Mouse (Mus musculus): ENCODE results near the gene Vac14. TPM values are rescaled to one million over a fixed set of nuclear protein-coding genes. Genes with fewer than 3 reads are reported as not detected.

The Vac14 gene
- polyA plus RNA-seq, 1 experiment from 2014 or later, result 16.1 TPM

DNA sequence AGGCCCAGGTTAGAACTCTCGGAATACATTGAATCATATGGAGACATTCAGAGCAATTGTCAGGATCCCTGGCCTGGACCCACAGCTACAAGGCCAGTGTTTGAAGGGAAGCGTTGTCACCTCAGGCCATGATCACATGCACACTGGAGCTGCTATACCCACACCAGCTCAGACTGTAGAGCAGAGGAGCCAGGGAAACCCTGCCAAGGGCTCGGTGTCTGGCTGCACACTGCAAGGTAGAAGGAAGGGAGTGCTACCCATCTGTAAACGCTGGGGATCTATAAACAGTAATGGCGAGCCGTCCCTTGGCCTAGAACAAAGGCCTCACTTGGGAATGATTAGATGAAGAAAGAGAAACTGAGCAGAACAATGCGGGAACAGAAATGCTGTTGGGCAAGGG is 81.1 kb downstream of the Vac14 start:
- H3K27me3 ChIP-seq (ENCODE audit: insufficient read depth, low read length), result no peaks in the 10 kb centered on the region
- H3K4me2 ChIP-seq (ENCODE audit: low read length), result no peak overlapping the region
- H3K36me3 ChIP-seq (ENCODE audit: insufficient read depth, low read length), result 0 out of 2 replicates have a peak, but pooled peaks cover 2% of the 10 kb centered on the region
- H3K4me3 ChIP-seq (replicated peaks; ENCODE audit: low read depth, low read length), result no peak overlapping the region
- no peak overlapping the region for H3K27ac ChIP-seq
- H3K9me3 ChIP-seq (replicated peaks; ENCODE audit: low read length), result no peaks in the 10 kb centered on the region
- no peak for ATAC-seq (replicated peaks; ENCODE audit: low FRiP score, low read depth)
- WGBS, result 85% methylated on average over 7 of the region's 7 CpGs
- no peak for TF ChIP-seq CTCF (IDR thresholded peaks at IDR 0.05; ENCODE audit: low read depth)
- DNase-seq (ENCODE audit: low spot score), result no peak
- H3K9ac ChIP-seq (ENCODE audit: low read depth, low read length), result no peak overlapping the region
- H3K4me1 ChIP-seq (replicated peaks; ENCODE audit: insufficient read depth, low read length), result peaks cover 21% of the 10 kb centered on the region

DNA sequence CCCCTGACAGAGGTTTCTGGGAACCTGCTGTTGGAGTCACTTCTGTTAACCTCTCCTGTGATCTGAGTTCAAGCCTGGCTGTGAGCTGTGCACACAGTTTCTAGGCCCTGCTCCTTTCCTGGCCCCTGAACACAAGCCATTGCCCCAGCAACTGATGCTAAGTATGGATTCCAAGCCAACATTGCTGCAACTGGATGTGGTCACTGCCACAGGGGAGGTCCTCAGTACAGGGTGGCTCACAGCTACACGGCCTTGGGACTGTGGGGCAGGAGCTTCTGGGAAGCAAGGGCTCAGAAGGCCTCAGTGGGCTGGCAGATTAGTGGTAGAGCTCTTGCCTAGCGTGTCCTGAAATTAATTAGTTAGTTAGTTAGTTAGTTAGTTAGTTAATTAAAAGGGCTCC is 82.2 kb downstream of the Vac14 start:
- 79% methylated on average over 2 of the region's 2 CpGs for WGBS
- Histone ChIP-seq H3K4me2 (ENCODE audit: low read length) (no peak overlapping the region), H3K9ac (ENCODE audit: low read depth, low read length) (no peak overlapping the region), H3K4me3 (replicated peaks; ENCODE audit: low read depth, low read length) (no peak overlapping the region), H3K27ac (no peak overlapping the region), H3K9me3 (replicated peaks; ENCODE audit: low read length) (no peaks in the 10 kb centered on the region), H3K4me1 (replicated peaks; ENCODE audit: insufficient read depth, low read length) (peaks cover 21% of the 10 kb centered on the region), H3K36me3 (ENCODE audit: insufficient read depth, low read length) (0 out of 2 replicates have a peak, but pooled peaks cover 2% of the 10 kb centered on the region), H3K27me3 (ENCODE audit: insufficient read depth, low read length) (no peaks in the 10 kb centered on the region)
- no peak for TF ChIP-seq CTCF (IDR thresholded peaks at IDR 0.05; ENCODE audit: low read depth)
- ATAC-seq (replicated peaks; ENCODE audit: low FRiP score, low read depth) (no peak), DNase-seq (ENCODE audit: low spot score) (no peak)

DNA sequence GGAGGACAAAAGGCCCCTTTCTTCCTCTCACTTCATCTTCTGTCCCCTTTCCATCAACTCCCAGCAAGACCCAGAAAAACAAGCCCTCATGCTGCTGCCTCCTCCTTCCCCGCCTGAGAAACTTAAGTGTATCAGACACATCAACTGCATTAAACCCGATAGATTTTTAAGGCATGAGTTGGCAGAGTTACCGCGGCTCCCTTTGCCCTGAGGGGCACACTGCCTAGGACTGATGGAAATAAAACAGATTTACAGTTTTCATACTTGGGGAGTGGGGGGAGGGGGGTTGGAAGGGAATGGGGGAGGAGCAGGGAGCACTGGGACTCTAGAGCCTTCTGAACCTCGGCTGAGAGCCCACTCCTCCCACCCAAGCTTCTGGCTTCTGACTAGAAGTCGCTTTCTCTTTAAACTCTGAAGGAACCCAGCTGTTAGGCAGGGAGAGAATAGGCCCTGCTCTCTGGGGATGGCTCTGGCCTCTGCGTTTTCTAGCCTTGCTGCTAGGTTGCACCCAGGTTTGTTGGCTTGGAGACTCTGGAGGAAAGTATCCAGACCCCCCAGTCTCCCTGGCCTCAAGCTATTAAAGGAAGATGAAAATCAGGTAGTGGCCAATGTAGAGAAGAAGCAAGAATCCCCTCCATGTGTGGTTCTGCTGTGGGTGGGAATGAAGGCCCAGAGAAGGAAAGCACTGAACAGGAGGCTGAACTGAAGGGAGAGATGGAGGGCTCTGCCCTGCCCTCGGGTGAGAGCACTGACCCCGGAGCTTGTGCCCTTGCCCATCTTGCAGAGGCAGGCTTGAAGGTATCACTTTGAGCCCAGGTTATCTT is 84.5 kb downstream of the Vac14 start:
- H3K9me3 ChIP-seq (replicated peaks; ENCODE audit: low read length), result no peaks in the 10 kb centered on the region
- no peak overlapping the region for H3K4me3 ChIP-seq (replicated peaks; ENCODE audit: low read depth, low read length)
- H3K9ac ChIP-seq (ENCODE audit: low read depth, low read length), result no peak overlapping the region
- no peaks in the 10 kb centered on the region for H3K27me3 ChIP-seq (ENCODE audit: insufficient read depth, low read length)
- H3K4me1 ChIP-seq (replicated peaks; ENCODE audit: insufficient read depth, low read length), result peaks cover 24% of the 10 kb centered on the region
- 0 out of 2 replicates have a peak, but pooled peaks cover 2% of the 10 kb centered on the region for H3K36me3 ChIP-seq (ENCODE audit: insufficient read depth, low read length)
- WGBS, result 21% methylated on average over 9 of the region's 9 CpGs
- peak; percentile 95 for DNase-seq (ENCODE audit: low spot score)
- H3K27ac ChIP-seq, result peak overlapping the region; percentile 86
- ATAC-seq (replicated peaks; ENCODE audit: low FRiP score, low read depth), result peak; percentile 70; the same call in 1 of the 2 replicates
- H3K4me2 ChIP-seq (ENCODE audit: low read length), result no peak overlapping the region
- TF ChIP-seq CTCF (IDR thresholded peaks at IDR 0.05; ENCODE audit: low read depth), result no peak

DNA sequence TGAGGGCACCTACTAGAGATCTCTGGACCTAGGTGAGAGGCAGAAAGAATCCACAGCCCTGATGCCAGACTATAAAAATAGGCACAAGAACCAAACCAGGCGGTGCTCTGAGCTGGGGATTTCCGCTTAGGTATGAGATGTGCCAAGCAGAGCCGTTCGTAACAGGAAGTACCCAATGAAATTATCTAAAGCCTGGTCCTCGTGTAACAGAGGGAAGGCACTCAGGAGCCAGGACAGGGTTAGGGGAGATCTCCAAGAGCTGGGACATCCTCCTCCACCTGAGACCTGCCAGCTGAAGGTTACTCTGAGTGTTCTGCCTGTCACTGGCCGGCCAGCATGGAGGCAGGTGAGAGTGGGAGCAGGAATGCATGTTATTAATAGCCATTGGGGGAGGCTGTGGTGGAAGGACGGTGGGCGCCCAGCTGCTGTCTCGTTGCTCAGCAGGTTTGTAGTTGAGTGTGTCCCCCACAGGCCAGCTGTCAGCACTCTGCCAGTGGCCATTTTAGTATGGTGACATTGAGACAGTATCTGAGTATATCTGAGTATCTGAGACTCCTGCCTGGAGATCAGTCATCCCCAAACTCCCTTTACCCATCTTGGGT is 85.2 kb downstream of the Vac14 start:
- Histone ChIP-seq H3K4me3 (replicated peaks; ENCODE audit: low read depth, low read length) (no peak overlapping the region), H3K9ac (ENCODE audit: low read depth, low read length) (no peak overlapping the region), H3K27ac (peak overlapping the region; percentile 86), H3K9me3 (replicated peaks; ENCODE audit: low read length) (no peaks in the 10 kb centered on the region), H3K4me2 (ENCODE audit: low read length) (no peak overlapping the region), H3K27me3 (ENCODE audit: insufficient read depth, low read length) (no peaks in the 10 kb centered on the region), H3K36me3 (ENCODE audit: insufficient read depth, low read length) (0 out of 2 replicates have a peak, but pooled peaks cover 2% of the 10 kb centered on the region), H3K4me1 (replicated peaks; ENCODE audit: insufficient read depth, low read length) (peaks cover 24% of the 10 kb centered on the region)
- ATAC-seq (replicated peaks; ENCODE audit: low FRiP score, low read depth), result no peak
- no peak for TF ChIP-seq CTCF (IDR thresholded peaks at IDR 0.05; ENCODE audit: low read depth)
- 40% methylated on average over 9 of the region's 9 CpGs for WGBS
- DNase-seq (ENCODE audit: low spot score), result no peak

- Histone ChIP-seq H3K27ac (no peak overlapping the region), H3K9me3 (replicated peaks; ENCODE audit: low read length) (no peaks in the 10 kb centered on the region), H3K4me2 (ENCODE audit: low read length) (no peak overlapping the region), H3K9ac (ENCODE audit: low read depth, low read length) (no peak overlapping the region), H3K36me3 (ENCODE audit: insufficient read depth, low read length) (0 out of 2 replicates have a peak, but pooled peaks cover 2% of the 10 kb centered on the region), H3K4me3 (replicated peaks; ENCODE audit: low read depth, low read length) (no peak overlapping the region), H3K4me1 (replicated peaks; ENCODE audit: insufficient read depth, low read length) (peaks cover 24% of the 10 kb centered on the region), H3K27me3 (ENCODE audit: insufficient read depth, low read length) (no peaks in the 10 kb centered on the region)
- DNase-seq (ENCODE audit: low spot score) (no peak), ATAC-seq (replicated peaks; ENCODE audit: low FRiP score, low read depth) (no peak)
- WGBS, result 50% methylated on average over 3 of the region's 3 CpGs
- TF ChIP-seq CTCF (IDR thresholded peaks at IDR 0.05; ENCODE audit: low read depth), result no peak
Measured at GRCm38 (mm10) chr8:110704103-110704502, 85.7 kb downstream of the Vac14 start.

GRCm38 (mm10) chr8:110705391-110706287 is 87.3 kb downstream of the Vac14 start:
- H3K4me1 ChIP-seq (replicated peaks; ENCODE audit: insufficient read depth, low read length), result peaks cover 24% of the 10 kb centered on the region
- ATAC-seq (replicated peaks; ENCODE audit: low FRiP score, low read depth) (no peak), DNase-seq (ENCODE audit: low spot score) (no peak)
- no peaks in the 10 kb centered on the region for H3K9me3 ChIP-seq (replicated peaks; ENCODE audit: low read length)
- TF ChIP-seq CTCF (IDR thresholded peaks at IDR 0.05; ENCODE audit: low read depth), result no peak
- H3K4me3 ChIP-seq (replicated peaks; ENCODE audit: low read depth, low read length), result no peak overlapping the region
- no peak overlapping the region for H3K4me2 ChIP-seq (ENCODE audit: low read length)
- no peak overlapping the region for H3K9ac ChIP-seq (ENCODE audit: low read depth, low read length)
- H3K27me3 ChIP-seq (ENCODE audit: insufficient read depth, low read length), result no peaks in the 10 kb centered on the region
- 60% methylated on average over 14 of the region's 14 CpGs for WGBS
- 0 out of 2 replicates have a peak, but pooled peaks cover 2% of the 10 kb centered on the region for H3K36me3 ChIP-seq (ENCODE audit: insufficient read depth, low read length)
- no peak overlapping the region for H3K27ac ChIP-seq
